Mouse (Mus musculus) C2C12 (cell line): ENCODE measurements around the gene Lmf1. TPM values are rescaled to one million over a fixed set of nuclear protein-coding genes. Genes with fewer than 3 reads are reported as not detected.

Experiments
- H3K27me3 ChIP-seq: one replicate; pipeline ENCODE4 v1.6.1; 2011; ENCODE audit not compliant: control insufficient read depth, insufficient read depth, insufficient read length
- H3K36me3 ChIP-seq: one replicate; pipeline ENCODE4 v1.6.1; 2011; ENCODE audit not compliant: control insufficient read depth, insufficient read depth
- H3K4me3 ChIP-seq: one replicate; pipeline ENCODE4 v1.5.1; 2011; ENCODE audit warnings: mild to moderate bottlenecking, control low read depth; ENCODE audit not compliant: poor library complexity, insufficient read depth, severe bottlenecking
- H3K79me2 ChIP-seq: one replicate; pipeline ENCODE4 v1.6.1; 2011; ENCODE audit not compliant: control insufficient read depth, insufficient read depth
- H3K79me3 ChIP-seq: one replicate; pipeline ENCODE4 v1.6.1; 2011; ENCODE audit warnings: low read depth, control low read depth
- H3ac ChIP-seq: one replicate; pipeline ENCODE3; 2011; ENCODE audit warnings: low read depth; ENCODE audit not compliant: control insufficient read depth, insufficient read length
- CEBPB ChIP-seq: IDR thresholded peaks from one replicate; pipeline ENCODE4 v1.6.1; 2011; ENCODE audit warnings: low read depth, mild to moderate bottlenecking, control low read depth, moderate library complexity
- CTCF ChIP-seq: IDR thresholded peaks from one replicate; pipeline ENCODE4 v1.5.1; 2011; ENCODE audit not compliant: control insufficient read depth, insufficient read depth, insufficient read length
- FOSL1 ChIP-seq: IDR thresholded peaks from one replicate; pipeline ENCODE4 v1.8.0; 2011; ENCODE audit warnings: mild to moderate bottlenecking, low read length; ENCODE audit not compliant: poor library complexity, insufficient read depth, severe bottlenecking
- MAX ChIP-seq: IDR thresholded peaks from one replicate; pipeline ENCODE4 v1.6.1; 2011; ENCODE audit warnings: mild to moderate bottlenecking, control low read depth
- MYOD1 ChIP-seq: IDR thresholded peaks from one replicate; pipeline ENCODE4 v1.6.1; 2011; ENCODE audit warnings: low read depth; ENCODE audit not compliant: control insufficient read depth, insufficient read length
- MYOG ChIP-seq: IDR thresholded peaks from one replicate; pipeline ENCODE4 v1.6.1; 2011; ENCODE audit not compliant: control insufficient read depth, insufficient read length; ENCODE audit errors: extremely low read depth
- USF1 ChIP-seq: IDR thresholded peaks from one replicate; pipeline ENCODE4 v1.6.1; 2011; ENCODE audit warnings: low read depth, mild to moderate bottlenecking, control low read depth, moderate library complexity
- polyA plus RNA-seq: library from polyadenylated mRNA; unstranded; fragments of >200 nt; fragmentation: generic; extraction: Trizol; gene quantifications from one replicate; pipeline ENCODE4 v1.2.1, GENCODE M21; 2012; ENCODE audit warnings: missing spikeins

Gene Lmf1
- polyA plus RNA-seq, 1 experiment, result 14.0 TPM

DNA sequence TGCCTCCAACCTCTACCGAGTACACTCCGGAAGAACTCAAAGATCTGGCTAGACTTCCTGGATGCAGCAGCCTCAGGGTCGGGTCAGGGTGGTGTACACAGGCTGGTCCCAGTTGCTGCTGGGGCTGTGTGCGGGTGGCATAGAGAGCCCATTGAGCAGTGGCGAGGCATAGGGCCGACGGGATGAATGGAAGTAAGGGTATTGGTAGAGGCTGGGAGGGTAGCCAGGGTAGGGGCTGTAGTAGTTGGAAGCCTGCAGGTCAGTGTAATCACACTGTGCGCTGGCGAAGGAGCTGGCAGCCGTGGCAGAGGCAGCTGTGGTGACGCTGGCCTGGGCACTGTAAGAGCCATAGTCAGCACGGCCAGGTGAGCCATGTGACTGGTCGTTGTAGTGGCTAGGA is 11.6 kb upstream of the Lmf1 start:
- TF ChIP-seq MYOD1, result no peak
- no peak for TF ChIP-seq FOSL1
- TF ChIP-seq USF1, result no peak
- TF ChIP-seq MYOG, result no peak
- Histone ChIP-seq H3K79me2 (no peaks in the 10 kb centered on the region), H3K4me3 (no peak overlapping the region), H3K27me3 (no peaks in the 10 kb centered on the region), H3K36me3 (no peaks in the 10 kb centered on the region), H3ac (no peak overlapping the region), H3K79me3 (no peaks in the 10 kb centered on the region)

DNA sequence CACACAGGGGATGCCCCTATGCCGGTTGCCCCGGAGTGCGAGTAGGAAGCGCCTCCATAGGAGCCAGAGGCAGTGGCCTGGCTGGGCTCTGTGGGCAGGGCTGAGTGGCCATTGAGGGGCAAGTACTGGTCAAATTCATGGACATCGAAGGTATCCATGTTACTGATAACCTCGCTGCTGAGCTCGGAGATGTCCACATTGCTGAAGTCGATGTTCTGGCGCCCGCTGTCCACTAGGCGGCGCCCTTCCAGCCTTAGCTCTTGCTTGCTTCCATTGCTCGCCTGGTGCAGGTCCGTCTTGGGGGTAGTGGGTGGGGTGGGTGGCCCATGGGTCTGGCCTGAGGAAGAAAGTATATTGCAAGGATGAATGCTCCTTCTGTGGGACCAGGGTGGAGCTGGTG is 11.1 kb upstream of the Lmf1 start:
- TF ChIP-seq CEBPB, result no peak
- peak; percentile 93 for TF ChIP-seq CTCF
- Histone ChIP-seq H3K4me3 (no peak overlapping the region), H3K36me3 (no peaks in the 10 kb centered on the region), H3K79me2 (no peaks in the 10 kb centered on the region), H3K27me3 (no peaks in the 10 kb centered on the region), H3ac (no peak overlapping the region), H3K79me3 (no peaks in the 10 kb centered on the region)

DNA sequence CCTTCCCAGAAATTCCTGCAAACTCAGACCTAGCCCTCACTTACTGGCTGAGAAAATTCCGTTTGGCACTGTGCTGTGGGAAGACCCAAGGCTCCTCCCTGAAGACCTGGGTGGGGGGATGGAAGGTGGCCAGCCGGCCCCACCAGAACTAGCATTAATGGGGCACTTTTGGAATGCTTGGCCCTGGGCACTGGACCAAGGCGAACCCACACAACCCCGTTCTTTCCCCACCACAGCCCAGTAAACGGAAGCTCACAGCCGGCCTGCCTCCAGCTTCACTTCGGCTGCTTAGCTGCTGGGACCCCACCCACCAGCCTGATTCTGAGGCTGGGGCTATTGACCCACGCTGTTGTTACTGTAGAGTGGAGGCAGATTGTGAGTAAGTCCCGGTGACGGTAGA is 10.7 kb upstream of the Lmf1 start:
- no peaks in the 10 kb centered on the region for H3K79me2 ChIP-seq
- H3K36me3 ChIP-seq, result no peaks in the 10 kb centered on the region
- H3ac ChIP-seq, result no peak overlapping the region
- no peaks in the 10 kb centered on the region for H3K79me3 ChIP-seq
- H3K4me3 ChIP-seq, result no peak overlapping the region
- no peaks in the 10 kb centered on the region for H3K27me3 ChIP-seq
- TF ChIP-seq MAX (no peak), MYOG (no peak), MYOD1 (no peak), CTCF (no peak), FOSL1 (no peak), CEBPB (no peak), USF1 (no peak)

DNA sequence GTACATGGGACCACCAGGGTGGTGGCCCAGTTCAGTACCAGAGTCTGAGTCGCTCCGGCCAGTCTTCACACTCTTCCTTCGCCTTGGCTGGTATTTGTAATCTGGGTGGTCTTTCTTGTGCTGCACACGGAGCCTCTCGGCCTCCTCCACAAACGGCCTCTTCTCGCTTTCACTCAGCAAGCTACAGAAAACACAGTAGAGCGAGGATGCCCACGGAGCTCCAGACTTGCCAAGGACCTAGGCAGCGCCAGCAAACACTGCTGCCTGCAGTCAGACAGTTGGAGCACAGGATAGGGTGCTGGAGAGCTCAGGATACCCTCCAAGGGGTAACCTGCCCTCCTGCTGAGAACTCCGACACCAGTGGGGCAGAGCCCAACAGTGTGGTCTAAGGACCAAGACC is 10.0 kb upstream of the Lmf1 start:
- Histone ChIP-seq H3K4me3 (no peak overlapping the region), H3K79me2 (no peaks in the 10 kb centered on the region), H3K27me3 (no peaks in the 10 kb centered on the region), H3K79me3 (no peaks in the 10 kb centered on the region), H3K36me3 (no peaks in the 10 kb centered on the region), H3ac (no peak overlapping the region)
- TF ChIP-seq MAX, result no peak
- TF ChIP-seq MYOG, result no peak
- TF ChIP-seq USF1, result no peak
- TF ChIP-seq FOSL1, result no peak
- TF ChIP-seq MYOD1, result no peak
- no peak for TF ChIP-seq CEBPB
- no peak for TF ChIP-seq CTCF

DNA sequence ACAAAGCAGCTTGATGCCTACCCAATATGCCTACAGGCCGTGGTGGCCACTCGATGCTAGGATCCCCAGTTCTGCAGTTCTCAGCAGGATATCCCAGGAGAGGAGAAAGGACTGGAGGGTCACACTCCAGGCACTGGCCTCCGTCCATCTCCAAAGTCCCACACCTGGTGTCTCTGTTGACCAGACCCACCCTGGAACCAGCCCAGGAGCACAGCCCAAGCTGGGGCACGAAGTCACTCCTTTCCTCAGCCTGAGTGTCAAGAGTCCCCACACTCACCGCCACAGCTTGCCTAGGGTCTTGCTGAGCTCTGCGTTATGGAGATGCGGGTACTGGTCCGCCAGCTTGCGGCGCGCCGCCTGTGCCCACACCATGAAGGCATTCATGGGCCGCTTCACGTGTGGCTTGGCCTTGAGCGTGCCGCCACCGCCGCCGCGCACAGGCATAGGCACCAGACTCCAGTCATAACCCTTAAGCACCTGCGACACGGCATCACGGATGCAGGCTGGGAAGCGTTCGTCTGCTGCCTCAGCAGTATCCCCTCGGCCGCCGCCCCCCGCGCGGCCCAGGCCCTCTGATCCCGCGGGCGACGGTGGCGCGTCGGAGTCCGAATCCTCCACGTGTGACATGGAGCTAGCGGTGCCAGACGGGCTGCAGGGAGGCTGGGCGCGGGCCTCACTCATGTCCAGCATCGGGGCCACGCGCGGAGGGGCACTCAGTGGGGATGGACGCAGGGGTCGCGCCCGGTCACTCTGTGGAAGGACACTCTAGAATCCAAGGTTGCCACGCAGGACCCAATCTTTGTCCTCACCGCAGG is 8.8 kb upstream of the Lmf1 start:
- H3K27me3 ChIP-seq, result no peaks in the 10 kb centered on the region
- peak overlapping the region; percentile 43 for H3ac ChIP-seq
- H3K79me2 ChIP-seq, result no peaks in the 10 kb centered on the region
- no peaks in the 10 kb centered on the region for H3K79me3 ChIP-seq
- TF ChIP-seq MYOD1, result no peak
- TF ChIP-seq MAX, result no peak
- TF ChIP-seq FOSL1, result no peak
- no peak for TF ChIP-seq CTCF
- TF ChIP-seq USF1, result no peak
- TF ChIP-seq MYOG, result no peak
- TF ChIP-seq CEBPB, result no peak
- H3K36me3 ChIP-seq, result no peaks in the 10 kb centered on the region
- no peak overlapping the region for H3K4me3 ChIP-seq

DNA sequence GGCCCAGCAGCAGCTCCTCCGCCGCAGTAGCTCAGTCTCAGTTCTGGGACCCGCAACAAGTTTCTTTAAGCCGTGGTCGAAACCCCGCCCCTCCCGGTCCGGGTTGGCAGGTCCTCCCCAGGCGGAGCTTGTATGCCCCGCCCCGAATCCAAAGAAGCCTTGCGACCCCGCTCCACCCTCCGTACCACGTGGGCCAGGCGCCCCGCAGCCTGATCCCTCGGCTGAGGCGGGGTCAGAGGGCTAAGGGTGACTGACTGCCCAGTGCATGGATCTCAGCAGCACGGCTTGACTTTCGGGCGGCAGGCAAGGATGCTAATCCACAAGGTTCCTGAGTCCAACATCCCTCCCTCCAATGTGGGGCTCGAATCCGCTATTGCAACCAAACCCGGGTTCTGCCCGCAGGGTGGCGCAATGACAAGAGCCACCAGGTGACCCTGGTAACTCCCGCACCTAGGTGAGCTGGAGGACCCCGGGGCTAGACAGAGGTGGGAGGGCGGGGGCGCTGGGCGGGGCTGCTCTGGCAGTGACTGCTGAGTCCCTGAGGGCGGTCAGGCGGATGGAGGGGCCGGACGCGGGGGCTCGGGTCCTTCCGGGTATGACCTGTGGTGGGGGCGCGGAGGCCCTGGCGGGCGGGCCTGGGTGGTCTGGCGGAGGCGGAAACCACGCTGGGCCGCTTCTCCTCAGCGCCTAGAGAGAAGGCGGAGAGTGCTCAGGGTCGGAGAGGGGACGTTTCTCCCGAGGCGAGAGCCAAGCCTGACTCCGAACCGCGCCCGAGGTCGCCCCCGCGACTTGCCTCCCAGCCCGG is 8.0 kb upstream of the Lmf1 start, which contains the start of gene Sox8:
Sox8 (minus strand) TSS at position 39 of the 805 bp plus-strand sequence.
- Histone ChIP-seq H3ac (peak within 1 kb of the TSS; percentile 43), H3K79me3 (no peaks in the 10 kb centered on the region), H3K36me3 (no peaks in the 10 kb centered on the region), H3K27me3 (no peaks in the 10 kb centered on the region), H3K79me2 (no peaks in the 10 kb centered on the region), H3K4me3 (no peak within 1 kb of the TSS)
- no peak for TF ChIP-seq FOSL1
- TF ChIP-seq USF1, result peak; percentile 73
